Mouse (Mus musculus): ENCODE data around the gene Kmt2e.
"Not testable (repeated sequence)": the region's sequence is repeated elsewhere in the genome, so short reads cannot be mapped to it uniquely, and the experiment has no call there.

Gene Kmt2e

GRCm38 (mm10) chr5:23505578-23505977 is 71.3 kb downstream of the Kmt2e start:
- no peak for DNase-seq

DNA sequence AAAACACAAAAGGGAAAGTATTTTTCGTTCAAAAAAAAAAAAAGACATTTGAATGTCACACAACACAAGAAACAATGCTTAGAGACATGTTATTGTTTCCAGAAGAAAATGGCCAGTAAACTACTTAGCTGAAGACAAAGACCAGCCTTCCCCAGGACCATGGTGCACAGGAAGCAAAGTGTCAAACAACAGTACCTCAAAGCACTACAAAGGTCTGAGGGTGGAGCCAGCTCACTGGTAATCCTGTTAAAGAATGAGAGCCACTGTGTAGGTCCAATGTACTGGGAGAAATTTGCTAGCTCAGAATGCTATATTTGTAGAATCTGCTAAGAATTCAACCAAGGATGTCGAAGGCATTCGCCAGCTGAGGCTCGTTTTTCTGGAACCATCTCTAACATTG is 73.0 kb downstream of the Kmt2e start:
- DNase-seq: peak; percentile 30

- DNase-seq: no peak
Observed at GRCm38 (mm10) chr5:23508630-23509029, 74.4 kb downstream of the Kmt2e start.

- DNase-seq: no peak
Observed at GRCm38 (mm10) chr5:23511456-23511855, 77.2 kb downstream of the Kmt2e start.

DNA sequence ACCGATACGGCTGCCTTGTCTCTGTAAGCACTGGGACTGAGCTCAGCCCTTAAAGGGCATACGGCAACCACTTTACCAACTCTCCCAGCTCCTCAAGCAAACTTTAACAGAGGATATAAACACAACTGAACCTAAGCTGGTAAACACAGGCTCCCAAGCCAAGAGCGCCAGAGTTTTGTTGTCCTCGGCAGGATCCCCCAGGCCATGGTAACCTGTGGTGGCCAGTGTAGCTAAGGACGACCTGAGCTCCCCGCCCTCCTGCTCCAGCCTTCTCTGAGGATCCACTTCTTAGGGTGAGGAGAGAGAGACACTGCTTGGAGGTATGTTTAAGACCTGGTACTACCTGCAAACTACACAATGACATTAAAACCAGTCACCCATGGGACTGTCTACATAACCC is 78.3 kb downstream of the Kmt2e start:
- DNase-seq: no peak

- no peak for DNase-seq
Observed at GRCm38 (mm10) chr5:23513468-23513867, 79.2 kb downstream of the Kmt2e start.

DNA sequence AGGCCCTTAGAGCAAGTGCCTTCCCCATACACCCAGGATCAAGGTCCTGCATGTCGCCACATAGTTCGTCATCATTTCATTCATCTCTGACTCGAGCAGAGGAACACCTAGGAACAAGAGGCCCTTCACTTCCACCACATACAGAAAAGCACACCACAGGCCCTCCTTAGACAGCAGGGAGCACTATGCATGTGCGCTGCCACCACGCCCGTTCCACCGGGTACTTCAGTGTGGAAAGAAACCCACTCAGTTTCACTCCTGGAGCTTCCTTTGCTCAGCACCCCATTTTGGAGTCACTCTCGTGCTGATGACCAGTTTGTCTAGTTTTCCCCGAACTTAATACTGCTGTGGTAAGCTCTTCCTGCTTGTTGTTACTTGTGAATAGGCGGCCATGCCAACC is 80.8 kb downstream of the Kmt2e start:
- DNase-seq: no peak

DNA sequence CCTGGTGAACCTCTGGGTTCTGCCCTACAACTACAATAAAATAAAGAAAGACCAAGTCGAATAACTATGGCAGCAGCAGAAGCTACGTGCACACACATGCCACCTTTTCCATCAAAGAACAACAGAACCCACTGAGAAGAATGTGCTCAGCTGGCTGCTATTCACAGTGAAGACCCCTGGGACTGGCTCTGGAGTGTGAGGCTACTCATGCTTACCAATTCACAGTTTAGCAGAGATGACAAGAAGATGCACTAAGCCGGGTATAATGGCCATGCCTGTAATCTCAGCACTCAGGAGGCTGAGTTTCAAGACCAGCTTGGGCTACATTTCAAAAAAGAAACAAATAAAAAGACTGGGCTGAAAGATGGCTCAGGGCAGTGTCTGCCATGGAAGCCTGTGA is 82.7 kb downstream of the Kmt2e start:
- no peak for DNase-seq

GRCm38 (mm10) chr5:23517839-23518238 is 83.6 kb downstream of the Kmt2e start:
- no peak for DNase-seq

GRCm38 (mm10) chr5:23518673-23519072 is 84.4 kb downstream of the Kmt2e start:
- DNase-seq: peak; percentile 60

DNA sequence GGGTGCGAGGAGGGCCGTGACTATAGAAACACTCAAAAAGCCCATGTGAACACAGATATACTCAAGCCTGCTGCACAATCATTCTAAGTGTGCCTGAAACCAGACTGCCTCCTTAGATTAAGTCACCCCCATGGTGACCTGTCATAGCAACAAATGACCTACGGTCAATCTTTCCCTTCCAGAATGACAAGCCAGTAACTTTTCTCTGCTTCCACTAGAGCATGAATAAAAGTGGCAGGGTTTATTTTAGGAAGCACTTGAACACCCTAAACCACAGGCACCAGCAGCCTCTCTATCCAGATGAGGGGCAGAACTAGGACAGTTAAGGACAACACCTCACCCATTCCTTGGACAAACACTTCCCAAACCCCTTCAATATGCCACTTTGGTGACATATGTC is 85.4 kb downstream of the Kmt2e start:
- DNase-seq: no peak

- no peak for DNase-seq
Observed at GRCm38 (mm10) chr5:23521645-23522044, 87.4 kb downstream of the Kmt2e start.

- DNase-seq: no peak
Observed at GRCm38 (mm10) chr5:23523936-23524335, 89.7 kb downstream of the Kmt2e start.

DNA sequence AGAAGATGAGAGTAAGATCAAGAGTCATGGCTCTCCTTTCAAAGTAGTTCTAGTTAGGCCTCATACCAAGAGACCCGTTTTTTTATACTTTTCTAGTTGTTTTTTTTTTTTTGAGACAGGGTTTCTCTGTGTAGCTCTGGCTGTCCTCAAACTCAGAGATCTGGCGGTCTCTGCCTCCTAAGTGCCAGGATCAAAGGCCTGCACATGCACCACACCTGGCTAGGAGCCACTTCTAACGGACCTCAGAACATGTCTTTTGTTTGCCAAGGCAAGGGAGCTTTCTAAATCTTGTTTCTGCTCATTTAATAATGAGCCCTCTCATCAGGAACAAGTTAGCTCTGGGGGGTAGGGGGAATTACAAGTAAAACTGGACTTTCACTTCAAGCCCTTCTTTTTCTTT is 90.4 kb downstream of the Kmt2e start:
- no peak for DNase-seq

DNA sequence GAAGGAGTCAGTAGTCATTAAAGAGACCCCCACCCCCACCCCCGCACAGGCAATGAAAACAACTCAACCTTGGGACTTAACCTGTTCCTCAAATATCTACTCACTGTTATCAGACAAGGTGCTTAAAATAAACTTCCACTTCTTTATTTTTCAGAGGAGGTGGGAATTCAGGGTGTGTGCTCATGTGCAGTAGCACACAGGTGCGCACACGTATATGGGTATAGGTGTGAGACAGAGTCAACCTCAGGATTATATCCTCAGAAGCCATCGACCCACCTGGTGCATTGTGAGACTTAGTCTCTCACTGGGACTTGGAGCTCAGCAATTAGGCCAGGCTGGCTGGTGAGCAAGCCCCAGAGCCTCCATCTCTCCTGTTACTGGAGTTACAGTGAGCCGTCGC is 96.9 kb downstream of the Kmt2e start:
- no peak for DNase-seq

GRCm38 (mm10) chr5:23531541-23532096 is 97.4 kb downstream of the Kmt2e start:
- DNase-seq: no peak

- DNase-seq: no peak
Observed at GRCm38 (mm10) chr5:23535692-23536091, 101.5 kb downstream of the Kmt2e start.

GRCm38 (mm10) chr5:23551687-23552086 is 117.4 kb downstream of the Kmt2e start:
- peak; percentile 51 for DNase-seq

DNA sequence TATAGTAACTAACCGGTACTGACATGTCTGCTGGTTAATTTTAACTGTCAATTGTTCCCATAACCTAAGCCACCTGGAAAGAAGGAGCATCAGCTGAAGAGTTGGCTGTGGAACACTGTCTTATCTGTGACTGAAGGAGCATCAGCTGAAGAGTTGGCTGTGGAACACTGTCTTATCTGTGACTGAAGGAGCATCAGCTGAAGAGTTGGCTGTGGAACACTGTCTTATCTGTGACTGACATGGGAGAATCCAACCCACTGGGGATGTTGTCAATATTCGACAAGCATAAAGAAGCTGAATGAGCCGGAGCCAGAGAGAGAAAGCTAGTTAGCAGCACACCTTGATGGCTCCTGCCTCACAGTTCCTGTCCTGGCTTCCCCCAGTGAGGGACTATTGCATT is 119.1 kb downstream of the Kmt2e start:
- DNase-seq: not testable (repeated sequence)
